Mouse (Mus musculus) heart, embryonic 10.5 days (tissue): ENCODE measurements at regions not wholly inside any gene's neighbourhood (a gene's known extent, or its start where the extent isn't known, plus 50 kb on each side); places are given as distances from the start of the nearest gene placed in this dataset.
A peak's percentile ranks its signal among the peaks of the same experiment; 100 is the strongest.

Source experiments
- DNase-seq: peaks from one replicate; pipeline ENCODE4 v3.0.0-alpha.2; 2017; ENCODE audit warnings: low spot score
- H3K27ac ChIP-seq: fragments of 300-500 bp; sonication (generic); 2 replicates; pipeline ENCODE4 v1.5.1; 2016; ENCODE audit warnings: mild to moderate bottlenecking
- H3K27me3 ChIP-seq: fragments of 300-500 bp; sonication (generic); 2 replicates; pipeline ENCODE4 v1.6.1; 2016; ENCODE audit warnings: mild to moderate bottlenecking; ENCODE audit not compliant: poor library complexity, insufficient read depth, severe bottlenecking
- H3K36me3 ChIP-seq: fragments of 300-500 bp; sonication (generic); 2 replicates; pipeline ENCODE4 v1.6.1; 2016; ENCODE audit warnings: mild to moderate bottlenecking, moderate library complexity
- H3K4me1 ChIP-seq: fragments of 300-500 bp; sonication (generic); 2 replicates; pipeline ENCODE4 v1.6.1; 2016; ENCODE audit warnings: mild to moderate bottlenecking
- H3K4me3 ChIP-seq: fragments of 300-500 bp; sonication (generic); 2 replicates; pipeline ENCODE4 v1.5.1; 2016; ENCODE audit warnings: mild to moderate bottlenecking, moderate library complexity
- H3K9me3 ChIP-seq: fragments of 300-500 bp; sonication (generic); 2 replicates; pipeline ENCODE4 v1.6.1; 2016; ENCODE audit warnings: mild to moderate bottlenecking, moderate library complexity
- WGBS: fragments of 180-500 bp; shearing (Covaris S2); methylation state at CpG from one replicate; pipeline ENCODE4 v1.1.7; 2016; 5-methylcytosine and 5-hydroxymethylcytosine counted together

GRCm38 (mm10) chr13:44319511-44319910, 409.8 kb upstream of the Jarid2 start:
- H3K4me1 ChIP-seq = 0 out of 2 replicates have a peak, but pooled peaks cover 5% of the 10 kb centered on the region
- H3K36me3 ChIP-seq = no peaks in the 10 kb centered on the region
- no peak for DNase-seq
- H3K9me3 ChIP-seq = no peaks in the 10 kb centered on the region
- H3K27ac ChIP-seq = no peak overlapping the region
- WGBS = 88% methylated on average over 9 of the region's 9 CpGs
- no peak overlapping the region for H3K4me3 ChIP-seq
- no peaks in the 10 kb centered on the region for H3K27me3 ChIP-seq

DNA sequence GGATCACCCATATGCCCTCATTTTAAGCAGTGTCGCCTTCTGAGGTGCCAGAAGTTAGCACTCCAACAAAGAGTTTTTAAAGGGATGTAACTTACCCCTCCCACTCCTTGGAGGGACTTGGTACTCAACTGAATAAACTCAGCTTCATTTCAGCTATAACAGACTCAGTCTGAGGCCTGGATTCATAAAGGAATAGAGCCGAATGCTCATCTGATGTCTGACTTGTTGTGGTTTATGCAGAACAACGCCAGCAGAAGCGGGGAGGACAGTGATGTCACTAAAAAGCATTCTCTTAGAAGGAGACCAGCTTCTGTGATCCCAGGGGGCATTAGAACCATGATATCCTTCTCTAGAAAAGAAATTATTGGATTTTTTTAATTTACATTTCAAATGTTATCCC, 409.0 kb upstream of the Jarid2 start:
- H3K4me3 ChIP-seq = no peak overlapping the region
- no peaks in the 10 kb centered on the region for H3K36me3 ChIP-seq
- no peaks in the 10 kb centered on the region for H3K27me3 ChIP-seq
- DNase-seq = no peak
- WGBS = 82% methylated on average over 4 of the region's 4 CpGs
- H3K27ac ChIP-seq = no peak overlapping the region
- 0 out of 2 replicates have a peak, but pooled peaks cover 5% of the 10 kb centered on the region for H3K4me1 ChIP-seq
- no peaks in the 10 kb centered on the region for H3K9me3 ChIP-seq

- H3K4me1 ChIP-seq = 0 out of 2 replicates have a peak, but pooled peaks cover 5% of the 10 kb centered on the region
- H3K27me3 ChIP-seq = no peaks in the 10 kb centered on the region
- peak overlapping the region; percentile 37; the same call in 1 of the 2 replicates for H3K27ac ChIP-seq
- H3K9me3 ChIP-seq = no peaks in the 10 kb centered on the region
- H3K4me3 ChIP-seq = no peak overlapping the region
- DNase-seq = no peak
- WGBS = 58% methylated on average over 16 of the region's 16 CpGs
- no peaks in the 10 kb centered on the region for H3K36me3 ChIP-seq
Measured at GRCm38 (mm10) chr13:44321009-44321596, 408.2 kb upstream of the Jarid2 start.

- 0 out of 2 replicates have a peak, but pooled peaks cover 4% of the 10 kb centered on the region for H3K4me1 ChIP-seq
- DNase-seq = no peak
- H3K9me3 ChIP-seq = no peaks in the 10 kb centered on the region
- WGBS = 79% methylated on average over 8 of the region's 8 CpGs
- no peak overlapping the region for H3K27ac ChIP-seq
- H3K27me3 ChIP-seq = no peaks in the 10 kb centered on the region
- H3K4me3 ChIP-seq = no peak overlapping the region
- no peaks in the 10 kb centered on the region for H3K36me3 ChIP-seq
Measured at GRCm38 (mm10) chr13:44328416-44328815, 400.9 kb upstream of the Jarid2 start.

DNA sequence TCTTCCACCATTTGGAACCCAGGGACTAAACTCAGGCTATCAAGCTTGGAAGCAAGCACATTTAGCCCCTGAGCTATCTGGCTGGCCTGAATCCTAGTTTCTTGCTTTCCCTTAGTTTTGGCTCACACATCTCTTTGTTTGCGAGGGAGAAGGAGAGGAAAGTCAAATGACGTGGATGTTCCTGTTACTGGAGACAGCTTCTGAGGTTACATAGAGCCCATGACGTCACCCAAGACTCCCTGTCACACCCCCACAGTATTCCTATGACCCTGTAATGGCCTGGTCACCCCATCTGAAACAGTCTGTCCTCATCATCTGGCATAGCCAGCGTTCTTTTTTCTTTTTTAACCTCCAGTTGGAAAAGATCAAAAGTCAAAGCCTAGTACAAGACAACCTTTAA, 400.1 kb upstream of the Jarid2 start:
- H3K4me1 ChIP-seq = 0 out of 2 replicates have a peak, but pooled peaks cover 4% of the 10 kb centered on the region
- WGBS = 77% methylated on average over 4 of the region's 4 CpGs
- no peak overlapping the region for H3K4me3 ChIP-seq
- no peaks in the 10 kb centered on the region for H3K27me3 ChIP-seq
- no peak overlapping the region for H3K27ac ChIP-seq
- no peak for DNase-seq
- H3K9me3 ChIP-seq = no peaks in the 10 kb centered on the region
- H3K36me3 ChIP-seq = no peaks in the 10 kb centered on the region

- no peaks in the 10 kb centered on the region for H3K9me3 ChIP-seq
- H3K27ac ChIP-seq = no peak overlapping the region
- no peak overlapping the region for H3K4me3 ChIP-seq
- no peak for DNase-seq
- H3K4me1 ChIP-seq = 0 out of 2 replicates have a peak, but pooled peaks cover 4% of the 10 kb centered on the region
- WGBS = 61% methylated on average over 10 of the region's 10 CpGs
- H3K36me3 ChIP-seq = no peaks in the 10 kb centered on the region
- H3K27me3 ChIP-seq = no peaks in the 10 kb centered on the region
Measured at GRCm38 (mm10) chr13:44329701-44330100, 399.6 kb upstream of the Jarid2 start.

DNA sequence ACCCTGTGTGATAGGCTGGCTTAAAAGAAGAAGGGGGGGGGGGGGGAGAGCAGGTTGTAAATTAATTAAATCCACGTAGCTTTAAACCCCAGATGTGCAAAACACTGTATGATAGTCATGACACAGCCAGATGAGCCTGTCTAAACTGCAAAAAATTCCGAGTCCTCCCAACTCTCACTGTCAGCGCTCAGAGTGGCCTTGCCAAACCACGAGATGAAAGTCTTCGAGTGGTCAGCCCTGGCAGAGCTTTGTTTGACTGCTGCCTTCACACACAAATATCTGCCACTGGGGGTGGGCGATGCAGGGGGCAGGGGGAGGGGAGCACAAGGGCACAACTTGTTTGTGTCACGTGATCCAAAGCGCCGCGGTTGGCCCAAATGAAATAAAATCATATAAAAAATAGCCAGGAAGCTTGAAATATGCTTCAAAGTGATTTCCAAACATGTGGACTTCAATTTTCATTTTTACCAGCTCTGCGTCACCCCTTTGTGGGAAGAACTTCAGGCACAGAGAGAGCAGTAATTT, 396.5 kb upstream of the Jarid2 start:
- DNase-seq = no peak
- H3K4me1 ChIP-seq = peaks cover 4% of the 10 kb centered on the region; the same call in 1 of the 2 replicates
- H3K27ac ChIP-seq = no peak overlapping the region
- no peaks in the 10 kb centered on the region for H3K9me3 ChIP-seq
- H3K4me3 ChIP-seq = no peak overlapping the region
- no peaks in the 10 kb centered on the region for H3K27me3 ChIP-seq
- no peaks in the 10 kb centered on the region for H3K36me3 ChIP-seq
- 68% methylated on average over 11 of the region's 11 CpGs for WGBS

GRCm38 (mm10) chr13:44339061-44339741, 390.1 kb upstream of the Jarid2 start:
- DNase-seq = no peak
- no peaks in the 10 kb centered on the region for H3K9me3 ChIP-seq
- H3K27ac ChIP-seq = 0 out of 2 replicates have a peak overlapping the region, but pooled peaks have one; percentile 29
- H3K4me1 ChIP-seq = peaks cover 15% of the 10 kb centered on the region
- H3K27me3 ChIP-seq = no peaks in the 10 kb centered on the region
- 28% methylated on average over 6 of the region's 6 CpGs for WGBS
- H3K4me3 ChIP-seq = no peak overlapping the region
- no peaks in the 10 kb centered on the region for H3K36me3 ChIP-seq

DNA sequence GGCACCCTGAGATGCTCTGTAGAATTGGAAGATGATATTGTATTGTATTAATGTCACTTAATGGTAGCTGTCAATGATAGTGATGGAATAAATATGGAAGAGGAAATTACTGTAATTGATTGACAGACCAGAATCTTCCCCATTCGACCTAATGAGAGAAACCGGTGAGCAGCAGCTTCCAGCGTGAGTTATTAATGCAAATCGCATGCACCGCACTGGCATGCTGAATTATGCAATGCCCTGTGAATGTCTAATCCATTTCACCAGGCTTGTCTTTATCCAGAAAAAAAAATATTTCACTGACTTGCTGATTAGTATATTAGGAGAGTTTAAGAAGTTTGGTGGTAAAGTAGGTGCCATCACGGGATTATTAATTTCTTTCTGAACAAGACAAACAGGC, 384.2 kb upstream of the Jarid2 start:
- no peak overlapping the region for H3K4me3 ChIP-seq
- H3K36me3 ChIP-seq = no peaks in the 10 kb centered on the region
- H3K9me3 ChIP-seq = no peaks in the 10 kb centered on the region
- WGBS = 91% methylated on average over 6 of the region's 6 CpGs
- no peak overlapping the region for H3K27ac ChIP-seq
- no peaks in the 10 kb centered on the region for H3K27me3 ChIP-seq
- no peak for DNase-seq
- H3K4me1 ChIP-seq = peaks cover 2% of the 10 kb centered on the region

- no peak overlapping the region for H3K27ac ChIP-seq
- H3K4me1 ChIP-seq = no peaks in the 10 kb centered on the region; the same call in 1 of the 2 replicates
- H3K36me3 ChIP-seq = no peaks in the 10 kb centered on the region
- DNase-seq = no peak
- 71% methylated on average over 4 of the region's 4 CpGs for WGBS
- H3K9me3 ChIP-seq = no peaks in the 10 kb centered on the region
- H3K27me3 ChIP-seq = no peaks in the 10 kb centered on the region
- H3K4me3 ChIP-seq = no peak overlapping the region
Measured at GRCm38 (mm10) chr13:44346636-44347035, 382.6 kb upstream of the Jarid2 start.

- Histone ChIP-seq H3K4me1 (no peaks in the 10 kb centered on the region; the same call in 1 of the 2 replicates), H3K4me3 (no peak overlapping the region), H3K36me3 (no peaks in the 10 kb centered on the region), H3K9me3 (no peaks in the 10 kb centered on the region), H3K27me3 (no peaks in the 10 kb centered on the region), H3K27ac (no peak overlapping the region)
- 61% methylated on average over 9 of the region's 9 CpGs for WGBS
- no peak for DNase-seq
Measured at GRCm38 (mm10) chr13:44347662-44348061, 381.6 kb upstream of the Jarid2 start.

- Histone ChIP-seq H3K4me3 (no peak overlapping the region), H3K4me1 (peaks cover 20% of the 10 kb centered on the region), H3K36me3 (no peaks in the 10 kb centered on the region), H3K9me3 (no peaks in the 10 kb centered on the region), H3K27me3 (no peaks in the 10 kb centered on the region), H3K27ac (0 out of 2 replicates have a peak overlapping the region, but pooled peaks have one; percentile 33)
- WGBS = 78% methylated on average over 9 of the region's 9 CpGs
- no peak for DNase-seq
Measured at GRCm38 (mm10) chr13:44353899-44354298, 375.4 kb upstream of the Jarid2 start.

DNA sequence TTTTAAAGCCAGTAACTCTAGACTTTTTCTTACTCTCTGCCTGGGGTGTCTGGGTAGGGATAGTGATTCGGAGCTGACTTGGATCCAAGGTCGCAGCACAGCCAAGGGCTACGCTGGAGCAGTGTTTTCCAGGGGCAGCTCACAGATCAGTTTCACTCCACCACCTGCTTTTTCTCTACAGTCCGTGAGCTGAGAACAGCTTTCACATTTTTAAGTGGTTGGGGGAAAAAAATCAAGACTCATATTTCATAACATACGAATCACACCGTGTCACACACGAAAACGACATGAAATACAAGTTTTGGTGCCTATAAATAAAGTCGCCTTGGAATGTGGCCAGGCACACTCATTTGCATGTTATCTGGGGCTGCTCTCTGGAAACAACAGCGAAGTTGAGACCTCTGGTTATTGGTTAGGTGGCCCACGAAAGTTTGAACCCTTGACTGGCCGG, 373.5 kb upstream of the Jarid2 start:
- Histone ChIP-seq H3K27me3 (no peaks in the 10 kb centered on the region), H3K4me1 (peaks cover 24% of the 10 kb centered on the region), H3K27ac (peak overlapping the region; percentile 80), H3K9me3 (no peaks in the 10 kb centered on the region), H3K36me3 (no peaks in the 10 kb centered on the region), H3K4me3 (peak overlapping the region; percentile 3; the same call in 1 of the 2 replicates)
- WGBS = 37% methylated on average over 12 of the region's 12 CpGs
- DNase-seq = no peak
